Mouse (Mus musculus) cerebellum, postnatal 25 days (tissue): ENCODE data around the gene Adal.

Experiments
- DNase-seq, 2 experiments: peaks; one replicate each; pipeline ENCODE4 v3.0.0; 2021; ENCODE audit warnings: mixed read lengths in 2 of 2

Gene Adal

DNA sequence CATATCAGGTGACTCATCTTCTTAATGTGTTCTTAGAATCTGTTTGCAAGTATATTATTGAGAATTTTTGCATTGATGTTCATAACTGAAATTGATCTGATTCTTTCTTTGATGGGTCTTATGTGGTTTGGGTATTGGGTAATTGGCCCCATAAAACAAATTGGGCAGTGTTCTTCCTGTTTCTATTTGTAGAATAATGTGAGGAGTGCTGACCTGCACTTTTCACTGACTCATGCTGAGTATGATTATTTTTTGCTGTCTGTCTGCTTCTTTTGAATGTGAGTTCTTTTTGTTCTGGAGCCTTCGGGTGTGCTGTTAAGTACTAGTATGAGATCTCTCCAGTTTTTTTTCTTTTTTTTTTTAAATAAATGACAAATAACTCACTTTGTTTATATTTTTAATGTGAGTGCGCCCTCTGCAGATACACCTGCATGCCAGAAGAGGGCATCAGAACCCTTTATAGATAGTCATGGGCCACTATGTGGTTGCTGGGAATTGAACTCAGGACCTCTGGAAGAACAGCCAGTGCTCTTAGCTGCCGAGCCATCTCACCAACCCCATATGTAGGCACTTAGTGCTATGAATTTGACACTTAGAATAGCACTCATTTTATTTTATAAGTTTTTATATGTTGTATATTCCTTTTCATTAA lies 38.7 kb downstream of the Adal start:
- no peak for DNase-seq

GRCm38 (mm10) chr2:121183431-121183830 lies 43.2 kb downstream of the Adal start:
- peak; percentile 86 to 87 for DNase-seq

- DNase-seq: no peak
Observed at GRCm38 (mm10) chr2:121184142-121184541, 43.9 kb downstream of the Adal start.

DNA sequence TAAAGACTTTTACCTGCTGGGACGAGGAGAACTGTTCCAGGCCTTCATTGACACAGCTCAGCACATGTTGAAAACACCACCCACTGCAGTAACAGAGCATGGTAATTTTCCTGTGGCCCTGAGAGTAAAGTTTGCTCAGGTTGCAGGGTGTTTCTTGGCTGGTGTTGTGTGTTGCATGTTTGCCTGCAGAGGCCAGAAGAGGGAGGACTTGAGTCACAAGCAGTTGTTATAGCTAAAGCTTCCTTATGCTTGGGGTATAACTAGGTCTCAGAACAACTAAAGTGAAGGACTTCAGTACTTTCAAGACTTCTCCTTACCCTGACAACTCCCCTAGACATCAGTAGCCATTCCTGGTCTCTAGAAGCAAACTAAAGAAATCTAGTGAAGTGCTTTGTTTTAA lies 48.3 kb downstream of the Adal start:
- DNase-seq: no peak

DNA sequence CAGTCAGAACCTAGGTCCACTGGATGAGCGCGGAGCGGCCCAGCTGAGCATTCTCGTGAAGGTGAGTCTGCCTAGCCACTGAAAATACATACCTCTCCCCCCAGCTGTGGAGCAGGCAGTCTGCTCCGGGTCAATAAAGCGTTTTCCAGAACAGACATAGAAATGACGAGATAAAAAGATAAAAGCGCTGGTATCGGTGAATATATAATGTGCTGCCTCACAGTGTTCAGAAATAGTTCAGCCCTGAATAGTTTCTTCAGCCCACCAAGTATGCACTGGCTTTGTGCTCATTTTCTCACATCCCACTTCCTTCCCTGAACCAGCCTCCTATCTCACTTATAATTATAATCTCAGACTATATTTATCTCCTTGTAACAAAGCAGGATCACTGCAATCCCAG lies 55.2 kb downstream of the Adal start:
- DNase-seq: no peak

DNA sequence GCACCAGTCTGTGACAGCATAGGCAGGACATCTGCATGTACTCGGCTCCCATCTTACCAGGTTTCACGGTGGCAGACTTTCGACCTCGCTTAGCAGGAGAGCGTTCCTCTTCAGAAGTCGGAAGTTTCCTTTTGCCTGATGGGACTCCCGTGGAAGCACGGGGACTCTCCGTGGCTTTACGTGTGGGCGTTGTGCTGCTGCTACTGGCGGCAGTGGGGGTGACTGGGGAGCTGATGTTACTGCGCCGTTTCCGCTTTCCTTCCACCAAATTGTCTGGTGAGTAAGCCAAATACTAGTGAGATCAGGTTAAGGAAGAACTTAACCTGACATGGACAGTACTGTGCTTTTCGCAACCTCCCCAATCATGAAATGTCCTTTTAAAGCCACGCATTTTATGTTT lies 64.0 kb downstream of the Adal start:
- no peak for DNase-seq
